Mouse (Mus musculus) lung, postnatal 25 days (tissue): Measurements from ENCODE around the gene Olfr1380.
"Not testable (repeated sequence)": the region's sequence is repeated elsewhere in the genome, so short reads cannot be mapped to it uniquely, and the experiment has no call there.

ENCODE experiments used
- DNase-seq: peaks from one replicate; pipeline ENCODE4 v3.0.0; 2022; ENCODE audit warnings: low spot score

The Olfr1380 gene

DNA sequence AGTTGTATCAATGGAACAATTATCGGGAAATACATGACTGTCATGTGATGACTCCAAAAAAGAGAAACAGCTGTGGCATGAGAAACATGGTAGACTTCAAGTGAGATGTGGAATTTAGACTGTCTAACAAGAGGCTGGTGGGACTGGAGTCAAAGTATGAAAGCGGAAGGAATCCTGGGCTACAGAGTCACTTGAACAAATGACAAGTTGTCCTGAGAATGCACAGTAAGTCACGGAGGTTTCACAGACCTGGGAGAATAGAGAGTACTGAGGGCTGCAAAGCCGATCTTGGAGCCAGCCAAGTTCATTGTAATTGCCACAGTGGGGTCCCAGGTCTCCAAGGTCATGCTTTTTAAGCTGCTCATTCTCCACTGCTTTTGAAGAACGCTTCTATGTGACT, at the start of gene Olfr1380:
Olfr1380 (plus strand) TSS at position 301 of the 400 bp plus-strand sequence.
- DNase-seq, result not testable (repeated sequence)

DNA sequence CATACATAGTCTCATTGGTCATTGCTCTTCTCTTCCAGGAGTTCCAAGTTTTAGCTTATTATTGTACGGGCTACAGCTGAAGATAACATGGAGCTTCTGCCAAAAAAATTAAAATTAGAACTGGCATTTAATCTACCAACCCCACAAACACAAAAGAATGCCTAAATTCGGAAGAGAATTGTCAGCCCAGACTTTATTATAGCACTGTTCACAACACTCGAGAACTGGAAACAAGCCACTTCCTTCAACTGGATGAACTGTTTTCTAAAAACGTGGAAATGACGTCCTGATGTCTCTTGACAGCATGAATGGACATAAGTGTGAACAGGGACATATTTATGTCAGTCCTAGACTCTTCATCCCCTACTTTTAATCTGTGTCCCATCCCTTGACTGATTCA, 38.6 kb upstream of the Olfr1380 start:
- DNase-seq, result no peak

DNA sequence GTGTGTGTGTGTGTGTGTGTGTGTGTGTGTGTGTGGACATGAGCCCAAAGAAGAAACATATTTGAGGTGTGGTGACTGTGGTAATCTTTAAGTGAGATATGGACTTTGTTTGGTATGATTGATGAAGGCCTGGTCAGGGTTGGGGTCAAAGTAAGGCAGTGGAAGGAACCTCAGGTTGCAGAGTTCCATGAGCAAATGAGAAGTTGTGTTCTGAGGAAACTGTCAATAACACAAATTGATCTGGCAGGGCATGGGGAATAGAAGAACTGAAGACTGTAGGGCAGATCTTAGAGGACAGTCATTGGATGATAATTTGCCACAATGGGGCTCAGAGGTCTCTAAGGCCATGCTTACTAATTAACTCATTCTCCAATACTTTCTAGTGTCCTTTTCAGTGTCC, 37.3 kb upstream of the Olfr1380 start, which contains the start of gene Olfr1383:
Olfr1383 (plus strand) TSS at position 301 of the 400 bp plus-strand sequence.
- no peak for DNase-seq

DNA sequence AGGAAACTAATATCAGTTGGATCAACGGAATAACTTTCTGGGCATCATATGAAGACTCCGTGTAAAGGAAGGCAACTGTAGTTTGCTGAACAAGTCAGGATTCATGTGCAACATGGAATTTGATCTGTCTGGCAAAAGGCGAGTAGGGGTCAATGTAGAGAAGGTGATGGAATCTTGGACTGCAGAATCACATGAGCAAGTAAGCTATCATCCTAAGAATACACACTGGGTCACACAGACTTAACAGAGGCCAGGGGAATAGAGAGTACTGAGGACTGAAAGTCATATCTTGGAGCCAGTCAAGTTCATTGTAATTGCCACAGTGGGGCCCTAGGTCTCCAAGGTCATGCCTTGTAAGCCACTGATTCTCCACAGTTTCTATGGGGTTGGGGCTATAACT, 28.7 kb upstream of the Olfr1380 start, which contains the start of gene Olfr1382:
Olfr1382 (plus strand) TSS at position 301 of the 400 bp plus-strand sequence.
- DNase-seq, result no peak

DNA sequence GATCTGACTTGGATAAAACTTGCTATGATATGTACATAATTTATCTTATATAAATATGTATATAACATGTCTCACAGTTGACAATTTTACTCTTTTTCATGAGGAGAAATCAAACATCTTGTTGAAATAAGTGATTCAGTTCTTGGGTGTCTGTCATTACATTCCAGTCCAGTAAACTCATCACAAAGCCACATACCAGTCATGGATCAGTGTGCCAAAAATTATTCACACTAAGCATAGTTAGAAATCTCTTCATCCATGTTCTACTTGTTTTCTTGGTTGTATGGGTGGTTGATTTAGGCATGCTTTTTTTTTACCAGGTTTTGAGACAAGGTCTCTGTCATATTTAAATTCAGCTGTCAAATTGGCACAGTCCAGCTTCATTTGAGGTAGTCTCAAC, 23.9 kb upstream of the Olfr1380 start:
- DNase-seq, result no peak

DNA sequence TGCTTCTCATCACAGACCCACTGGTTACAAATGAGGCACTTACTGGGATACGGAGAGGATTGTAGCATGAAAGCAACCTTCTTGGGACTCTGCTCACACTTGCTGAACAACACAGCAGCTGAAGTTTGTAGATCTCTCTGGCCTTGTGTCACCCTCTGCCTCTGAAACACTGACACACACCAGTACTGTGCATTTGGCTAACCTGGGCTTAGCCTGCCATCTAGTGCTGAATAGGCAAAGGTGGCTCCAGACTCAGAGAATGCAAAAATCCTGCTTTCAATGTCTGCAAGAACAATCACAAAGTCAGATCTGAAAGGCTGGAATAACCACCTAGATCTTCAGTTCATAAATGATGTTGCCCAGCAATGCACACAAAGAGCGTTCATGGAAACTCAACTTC, 20.0 kb upstream of the Olfr1380 start:
- not testable (repeated sequence) for DNase-seq

DNA sequence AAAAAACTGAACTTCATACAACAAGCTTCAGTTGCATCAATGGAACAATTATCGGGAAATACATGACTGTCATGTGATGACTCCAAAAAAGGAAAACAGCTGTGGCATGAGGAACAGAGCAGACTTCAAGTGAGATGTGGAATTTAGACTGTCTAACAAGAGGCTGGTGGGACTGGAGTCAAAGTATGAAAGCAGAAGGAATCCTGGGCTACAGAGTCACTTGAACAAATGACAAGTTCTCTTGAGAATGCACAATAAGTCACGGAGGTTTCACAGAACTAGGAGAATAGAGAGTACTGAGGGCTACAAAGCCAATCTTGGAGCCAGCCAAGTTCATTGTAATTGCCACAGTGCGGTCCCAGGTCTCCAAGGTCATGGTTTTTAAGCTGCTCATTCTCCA, 13.5 kb upstream of the Olfr1380 start, which contains the start of gene Olfr1381:
Olfr1381 (plus strand) TSS at position 301 of the 400 bp plus-strand sequence.
- not testable (repeated sequence) for DNase-seq

DNA sequence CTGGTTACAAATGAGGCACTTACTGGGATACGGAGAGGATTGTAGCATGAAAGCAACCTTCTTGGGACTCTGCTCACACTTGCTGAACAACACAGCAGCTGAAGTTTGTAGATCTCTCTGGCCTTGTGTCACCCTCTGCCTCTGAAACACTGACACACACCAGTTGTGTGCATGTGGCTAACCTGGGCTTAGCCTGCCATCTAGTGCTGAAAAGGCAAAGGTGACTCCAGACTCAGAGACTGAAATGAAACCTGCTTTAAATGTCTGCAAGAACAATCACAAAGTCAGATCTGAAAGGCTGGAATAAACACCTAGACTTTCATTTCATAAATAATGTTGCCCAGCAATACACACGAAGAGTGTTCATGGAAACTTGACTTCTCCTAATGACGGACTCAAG, 2.6 kb upstream of the Olfr1380 start:
- DNase-seq, result not testable (repeated sequence)

DNA sequence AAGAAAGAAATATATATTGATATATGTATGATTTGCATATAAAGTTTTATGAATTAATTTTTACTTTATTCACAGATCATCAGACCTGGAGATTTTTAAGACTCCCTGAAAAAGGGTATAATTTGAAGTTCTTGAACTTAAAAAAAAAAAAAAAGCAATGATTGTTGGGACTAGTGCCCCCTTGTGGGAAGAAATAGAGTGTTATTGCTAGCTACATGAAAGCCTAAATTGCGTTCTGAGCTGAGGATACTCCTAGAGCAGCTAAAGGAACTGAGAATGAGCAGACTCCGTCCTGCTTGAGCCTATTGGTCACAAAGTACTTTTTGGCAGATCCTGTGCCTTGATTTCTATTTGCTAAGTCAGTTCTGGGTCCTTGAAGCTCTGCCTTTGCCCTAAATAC, 18.4 kb downstream of the Olfr1380 start:
- not testable (repeated sequence) for DNase-seq

DNA sequence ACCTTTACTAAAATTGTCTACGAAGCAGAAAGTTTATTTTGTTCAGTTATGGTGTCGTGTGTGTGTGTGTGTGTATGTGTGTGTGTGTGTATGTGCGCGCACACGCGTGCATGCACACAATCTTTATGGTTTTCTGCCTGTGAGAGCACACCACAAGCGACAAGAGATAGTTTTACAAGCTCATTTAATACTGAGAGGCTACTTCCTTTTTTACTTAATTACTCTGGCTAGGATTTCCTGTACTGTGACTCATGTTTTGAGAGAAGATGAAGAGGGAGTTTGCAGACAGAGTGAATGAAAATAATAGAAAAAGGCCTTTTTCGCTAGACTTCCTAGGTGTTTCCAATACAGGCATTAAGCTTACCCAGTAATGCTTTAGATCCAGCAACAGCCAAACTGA, 23.8 kb downstream of the Olfr1380 start:
- not testable (repeated sequence) for DNase-seq

DNA sequence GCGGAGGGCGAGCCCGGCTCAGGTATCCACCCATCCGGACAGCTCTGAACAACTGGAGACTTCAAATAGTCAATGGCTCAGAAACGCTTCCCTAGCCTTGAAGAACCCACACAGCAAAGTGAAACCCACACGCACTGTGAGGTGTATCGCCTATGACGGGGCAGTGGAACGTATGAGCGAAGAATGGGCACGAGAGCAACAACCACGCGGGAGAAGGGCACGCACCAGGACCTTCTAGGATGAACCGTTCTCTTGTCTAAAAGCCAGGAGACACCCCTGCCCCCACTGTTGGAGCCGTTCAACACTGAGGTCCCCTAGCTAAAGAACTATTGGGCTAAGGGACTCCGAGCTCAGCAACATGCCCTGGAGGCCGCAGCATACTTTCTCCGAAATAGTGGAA, 33.5 kb downstream of the Olfr1380 start:
- no peak for DNase-seq

DNA sequence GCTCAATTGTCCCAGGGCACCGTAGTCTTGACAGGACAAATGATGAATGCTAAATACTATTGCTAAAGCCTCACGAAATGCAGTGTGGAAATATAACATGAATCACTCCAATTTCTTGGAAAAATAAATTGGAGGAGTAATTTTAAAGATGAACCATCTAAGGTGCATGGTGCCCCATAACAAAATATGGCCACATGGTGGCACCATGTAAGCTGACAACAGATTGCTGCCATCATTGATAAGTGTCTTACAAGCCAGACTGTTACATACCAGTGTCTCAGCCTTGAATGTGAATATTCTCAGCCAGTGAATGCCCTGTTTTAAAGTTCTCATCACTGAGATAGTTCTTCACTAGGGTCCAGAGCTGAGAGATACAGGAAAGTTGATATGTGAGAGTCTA, 40.5 kb downstream of the Olfr1380 start:
- not testable (repeated sequence) for DNase-seq

DNA sequence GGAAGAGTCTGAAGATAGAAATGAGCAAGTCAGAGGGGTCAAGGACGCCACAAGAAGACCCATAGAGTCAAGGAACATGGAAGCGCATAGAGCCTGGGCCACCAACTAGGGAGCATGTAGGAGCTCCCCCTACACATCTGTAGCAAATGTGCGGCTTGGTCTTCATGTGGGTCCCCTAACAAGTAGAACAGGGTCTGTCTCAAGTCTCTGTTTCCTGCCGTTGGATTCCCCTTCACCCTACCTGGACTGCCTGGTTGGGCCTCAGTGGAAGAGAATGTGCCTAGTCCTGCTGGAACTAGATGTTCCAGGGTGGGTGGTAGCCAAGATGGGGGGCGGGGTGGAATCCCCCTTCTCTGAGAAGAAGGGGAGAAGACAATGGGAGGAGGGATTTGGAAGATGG, 51.6 kb downstream of the Olfr1380 start:
- not testable (repeated sequence) for DNase-seq

DNA sequence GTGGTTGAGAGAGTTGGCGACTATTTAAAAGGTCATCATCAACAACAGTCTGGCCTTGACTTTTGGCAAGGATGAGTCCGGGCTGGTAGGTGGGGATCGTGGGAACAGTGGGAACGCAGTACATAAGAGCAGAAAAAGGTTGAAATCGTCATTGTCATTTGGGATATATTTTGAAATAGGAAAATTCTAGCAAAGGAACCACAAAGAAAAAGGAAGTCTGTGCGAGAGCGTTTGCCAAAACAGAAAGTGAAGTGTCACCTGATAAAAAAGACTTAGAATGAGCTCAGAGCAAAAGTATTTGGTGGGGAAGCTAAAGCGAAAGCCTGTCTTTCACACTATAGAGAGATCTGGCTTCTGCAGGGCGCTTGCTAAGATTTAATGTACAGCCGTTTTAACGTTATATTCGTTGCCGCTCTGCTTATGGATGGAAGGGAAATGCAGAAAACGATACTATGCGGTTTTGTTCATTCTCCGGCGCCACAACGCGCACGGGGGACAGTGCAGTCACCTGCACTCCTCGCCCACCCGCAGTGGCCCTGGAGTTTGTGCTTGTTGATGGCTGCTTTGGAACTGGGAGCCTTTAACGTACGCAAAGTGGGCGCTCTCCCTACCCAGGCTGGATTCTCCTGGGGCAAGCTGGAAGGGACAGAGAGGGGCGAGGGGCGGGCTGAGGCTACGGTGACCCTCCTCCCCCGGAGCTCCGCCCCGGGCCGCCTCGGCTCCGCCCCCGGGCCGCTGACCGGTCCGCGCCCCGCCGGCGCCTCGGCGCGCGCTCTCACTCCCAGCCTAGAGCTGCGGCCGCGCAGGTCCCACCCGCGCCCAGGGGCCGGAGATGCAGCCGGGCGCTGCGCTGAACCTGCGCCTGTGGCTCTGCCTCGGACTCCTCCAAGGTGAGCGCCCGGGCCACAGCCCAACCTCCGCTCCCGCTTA, 52.5 kb downstream of the Olfr1380 start, which contains the start of gene Flt4:
Flt4 (plus strand) TSS at position 326 of the 930 bp plus-strand sequence.
- DNase-seq, result not testable (repeated sequence)

DNA sequence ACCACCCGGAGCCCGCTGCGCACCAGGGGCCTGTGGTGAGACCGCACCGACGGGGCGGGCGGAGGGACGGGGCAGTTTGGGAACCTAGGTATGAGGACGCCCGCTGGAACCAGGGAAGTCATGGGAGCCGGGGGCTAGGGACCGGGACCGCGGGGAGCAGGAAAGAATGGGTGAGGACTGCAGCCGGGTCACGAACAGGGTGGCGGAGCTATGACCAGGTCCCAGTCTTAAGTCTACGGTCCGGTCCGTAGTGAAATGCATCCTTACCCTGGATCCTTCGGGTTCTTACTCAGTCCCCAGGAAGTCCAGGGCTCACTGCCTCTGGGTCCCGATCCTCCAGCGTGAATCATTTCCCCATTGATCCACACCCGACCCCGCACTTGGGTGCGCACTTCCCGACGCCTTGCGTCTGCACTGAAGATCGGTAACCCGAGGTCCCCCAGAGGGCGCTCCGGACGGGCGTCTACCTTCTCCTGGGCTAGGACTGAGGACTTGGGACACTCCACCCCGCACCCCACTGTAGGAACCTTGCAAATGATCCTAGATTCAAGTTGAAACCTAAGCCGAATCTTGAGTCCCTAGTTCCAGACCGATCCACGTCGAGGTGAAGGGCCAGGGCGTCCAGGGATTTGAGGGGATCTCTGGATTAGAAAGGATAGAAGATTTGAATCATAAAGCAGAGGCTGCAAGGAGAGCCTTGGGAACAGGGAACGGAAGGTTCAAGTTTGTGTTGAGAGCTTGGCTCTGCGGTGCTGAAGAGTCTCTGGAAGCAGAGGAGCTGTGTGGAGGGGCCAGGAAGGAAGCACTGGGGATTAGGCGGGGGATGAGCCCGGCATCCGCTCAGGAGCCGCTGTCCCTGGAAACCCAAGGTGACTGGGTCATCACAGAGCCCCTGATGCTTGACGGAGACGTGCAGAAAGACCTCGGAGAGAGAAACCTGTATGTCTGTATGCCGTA, 53.5 kb downstream of the Olfr1380 start:
- DNase-seq, result peak; percentile 37

DNA sequence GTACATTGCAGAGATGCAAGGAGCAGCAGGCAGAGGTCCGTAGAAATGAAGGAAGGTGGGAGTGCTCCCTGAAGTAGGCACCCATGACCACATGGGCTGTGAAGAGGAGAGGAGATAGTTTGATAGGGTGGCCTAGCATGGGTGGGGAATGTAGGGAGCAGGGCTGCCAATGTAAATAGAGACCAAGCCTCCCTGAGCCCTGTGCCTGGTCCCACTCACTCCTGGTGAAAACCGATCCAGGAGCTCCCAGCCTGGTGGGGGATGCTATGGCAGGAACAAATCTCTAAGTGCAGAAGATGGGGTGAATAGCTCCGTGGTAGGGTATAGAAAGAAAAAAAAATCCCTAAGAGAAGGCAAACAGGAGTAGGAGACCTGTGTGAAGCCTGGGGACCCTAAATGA, 54.7 kb downstream of the Olfr1380 start:
- DNase-seq, result not testable (repeated sequence)

DNA sequence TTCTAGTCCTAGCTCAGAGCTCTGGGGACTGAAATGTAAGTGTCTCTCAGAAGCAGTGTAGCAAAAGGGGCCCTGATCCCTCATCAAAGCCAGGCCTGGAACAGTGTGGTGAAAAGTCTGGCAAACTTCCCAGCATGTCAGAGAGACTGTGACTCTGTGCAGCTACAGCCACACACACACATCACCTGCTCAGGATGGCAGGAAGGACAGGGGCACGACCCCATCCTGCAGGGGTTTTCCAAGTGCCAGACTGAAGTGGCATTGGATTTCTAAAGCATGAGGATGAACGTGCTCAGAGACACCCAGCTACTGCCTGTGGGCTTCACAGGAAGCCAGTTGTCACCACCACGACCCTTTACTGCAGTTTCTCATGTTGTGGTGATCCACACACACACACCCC, 55.5 kb downstream of the Olfr1380 start:
- no peak for DNase-seq

DNA sequence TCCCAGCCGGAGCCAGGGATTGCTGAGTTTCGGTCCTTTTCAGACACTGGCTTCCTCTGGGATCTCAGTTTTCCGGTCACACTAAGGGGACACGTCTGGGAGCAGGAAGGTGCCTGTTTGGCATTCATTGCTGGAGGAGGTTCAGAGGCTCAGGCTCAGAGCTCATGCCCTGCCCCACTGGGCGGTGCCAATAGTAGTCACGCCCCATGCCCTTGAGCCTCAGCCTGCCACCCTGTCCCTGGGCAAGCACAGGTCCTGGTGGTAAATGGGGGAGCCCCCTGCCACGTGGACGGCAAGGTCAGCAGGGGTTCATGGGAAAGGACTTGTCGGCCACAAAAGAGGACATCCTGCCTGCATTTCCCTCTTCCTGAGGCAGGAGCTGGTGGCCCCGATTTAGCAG, 56.7 kb downstream of the Olfr1380 start:
- DNase-seq, result peak; percentile 61
